Mouse (Mus musculus) hindbrain, postnatal 0 days (tissue): ENCODE results near the gene Caskin1. TPM values are rescaled to one million over a fixed set of nuclear protein-coding genes. Genes with fewer than 3 reads are reported as not detected.

Experiments used
- ATAC-seq: fragments of 200-750 bp; cut with Nextera tagmentation; 2 replicates; pipeline ENCODE4 v1.8.0; 2017; ENCODE audit warnings: mild to moderate bottlenecking, moderate TSS enrichment, moderate library complexity
- DNase-seq: peaks from one replicate; pipeline ENCODE4 v3.0.0-alpha.2; 2015; ENCODE audit warnings: low spot score
- H3K27ac ChIP-seq: fragments of 300-500 bp; sonication (generic); 2 replicates; pipeline ENCODE4 v1.5.1; 2014; ENCODE audit warnings: mild to moderate bottlenecking
- H3K27me3 ChIP-seq: fragments of 300-500 bp; sonication (generic); 2 replicates; pipeline ENCODE4 v1.6.1; 2014; ENCODE audit warnings: low read length, mixed read lengths; ENCODE audit not compliant: insufficient read depth
- H3K36me3 ChIP-seq: fragments of 300-500 bp; sonication (generic); 2 replicates; pipeline ENCODE4 v1.6.1; 2014; ENCODE audit warnings: low read length, mixed read lengths; ENCODE audit not compliant: insufficient read depth
- H3K4me1 ChIP-seq: fragments of 300-500 bp; sonication (generic); 2 replicates; pipeline ENCODE4 v1.6.1; 2014; ENCODE audit warnings: antibody characterized with exemption, low read length, mixed read lengths; ENCODE audit not compliant: insufficient read depth
- H3K4me2 ChIP-seq: fragments of 300-500 bp; sonication (generic); 2 replicates; pipeline ENCODE4 v1.6.1; 2014; ENCODE audit warnings: low read depth, mild to moderate bottlenecking, low read length, moderate library complexity, mixed read lengths
- H3K4me3 ChIP-seq: fragments of 300-500 bp; sonication (generic); 2 replicates; pipeline ENCODE4 v1.5.1; 2014; ENCODE audit warnings: low read length
- H3K9ac ChIP-seq: fragments of 300-500 bp; sonication (generic); replicated peaks from 2 replicates; pipeline ENCODE4 v1.6.1; 2014; ENCODE audit warnings: mild to moderate bottlenecking, low read length, moderate library complexity, mixed read lengths
- H3K9me3 ChIP-seq: fragments of 300-500 bp; sonication (generic); 2 replicates; pipeline ENCODE4 v1.6.1; 2016; ENCODE audit warnings: low read length, mixed read lengths
- CTCF ChIP-seq: IDR thresholded peaks from 2 replicates; pipeline ENCODE4 v1.5.1; 2016; ENCODE audit warnings: antibody characterized with exemption, control low read depth, low read depth
- WGBS: fragments of 180-500 bp; shearing (Covaris S2); extraction: QIAGEN DNeasy Blood & Tissue Kit; methylation state at CpG from one replicate; pipeline ENCODE4 v1.1.7; 2014; 5-methylcytosine and 5-hydroxymethylcytosine counted together
- polyA plus RNA-seq: library from polyadenylated mRNA; unstranded; fragments of >200 nt; fragmentation: Nextera tagmentation; extraction: Ambion mirVana; gene quantifications from 2 replicates; pipeline ENCODE4 v1.2.1, GENCODE M21; 2015
- total RNA-seq: library from RNA; depleted of rRNA; stranded (reverse); fragments of >200 nt; gene quantifications from 2 replicates; pipeline ENCODE4 v1.2.3, GENCODE M21; 2014

The Caskin1 gene
- total and polyA plus RNA-seq, 2 experiments from 2014 or later = 42.1 to 163 TPM

GRCm38 (mm10) chr17:24461580-24461979 lies 26.8 kb upstream of the Caskin1 start:
- TF ChIP-seq CTCF = peak; percentile 56
- no peaks in the 10 kb centered on the region for H3K9me3 ChIP-seq
- ATAC-seq = no peak
- H3K27me3 ChIP-seq = no peaks in the 10 kb centered on the region
- DNase-seq = peak; percentile 49
- H3K36me3 ChIP-seq = no peaks in the 10 kb centered on the region
- H3K9ac ChIP-seq = no peak overlapping the region
- 60% methylated on average over 2 of the region's 2 CpGs for WGBS
- H3K4me3 ChIP-seq = no peak overlapping the region
- no peak overlapping the region for H3K27ac ChIP-seq
- no peaks in the 10 kb centered on the region for H3K4me1 ChIP-seq
- no peak overlapping the region for H3K4me2 ChIP-seq

GRCm38 (mm10) chr17:24462932-24463331 lies 25.5 kb upstream of the Caskin1 start:
- Histone ChIP-seq H3K9ac (no peak overlapping the region), H3K9me3 (no peaks in the 10 kb centered on the region), H3K27ac (no peak overlapping the region), H3K4me1 (no peaks in the 10 kb centered on the region), H3K27me3 (no peaks in the 10 kb centered on the region), H3K36me3 (no peaks in the 10 kb centered on the region), H3K4me3 (no peak overlapping the region), H3K4me2 (no peak overlapping the region)
- DNase-seq = no peak
- TF ChIP-seq CTCF = no peak
- no peak for ATAC-seq
- WGBS = 96% methylated on average over 1 of the region's 1 CpGs

- TF ChIP-seq CTCF = no peak
- Histone ChIP-seq H3K4me3 (no peak overlapping the region), H3K27ac (no peak overlapping the region), H3K4me2 (no peak overlapping the region), H3K27me3 (no peaks in the 10 kb centered on the region), H3K4me1 (no peaks in the 10 kb centered on the region), H3K9ac (no peak overlapping the region), H3K9me3 (no peaks in the 10 kb centered on the region), H3K36me3 (no peaks in the 10 kb centered on the region)
- DNase-seq (no peak), ATAC-seq (no peak)
- 62% methylated on average over 6 of the region's 6 CpGs for WGBS
Observed at GRCm38 (mm10) chr17:24463374-24464133, 24.8 kb upstream of the Caskin1 start.

GRCm38 (mm10) chr17:24468636-24469246 lies 19.7 kb upstream of the Caskin1 start:
- no peak overlapping the region for H3K4me3 ChIP-seq
- H3K4me2 ChIP-seq = no peak overlapping the region
- H3K27me3 ChIP-seq = no peaks in the 10 kb centered on the region
- no peak for DNase-seq
- peaks cover 18% of the 10 kb centered on the region for H3K4me1 ChIP-seq
- H3K9ac ChIP-seq = no peak overlapping the region
- H3K27ac ChIP-seq = no peak overlapping the region
- no peak for ATAC-seq
- H3K9me3 ChIP-seq = no peaks in the 10 kb centered on the region
- TF ChIP-seq CTCF = no peak
- H3K36me3 ChIP-seq = 0 out of 2 replicates have a peak, but pooled peaks cover 2% of the 10 kb centered on the region
- 89% methylated on average over 5 of the region's 5 CpGs for WGBS

GRCm38 (mm10) chr17:24469336-24469909 lies 19.0 kb upstream of the Caskin1 start:
- peak overlapping the region; percentile 92 for H3K27ac ChIP-seq
- no peaks in the 10 kb centered on the region for H3K9me3 ChIP-seq
- H3K4me3 ChIP-seq = peak overlapping the region; percentile 79
- H3K27me3 ChIP-seq = no peaks in the 10 kb centered on the region
- DNase-seq = no peak
- H3K9ac ChIP-seq = peak overlapping the region; percentile 80
- H3K4me2 ChIP-seq = peak overlapping the region; percentile 97
- WGBS = 19% methylated on average over 7 of the region's 7 CpGs
- TF ChIP-seq CTCF = no peak
- 0 out of 2 replicates have a peak, but pooled peaks cover 8% of the 10 kb centered on the region for H3K36me3 ChIP-seq
- peaks cover 18% of the 10 kb centered on the region for H3K4me1 ChIP-seq
- ATAC-seq = no peak

GRCm38 (mm10) chr17:24469910-24470602 lies 18.3 kb upstream of the Caskin1 start, which contains the start of the genes E4f1 and Pgp:
TSS of gene E4f1 (minus strand) at chr17:24470313.
TSS of gene Pgp (plus strand) at chr17:24470392.
- under 1% methylated on average over 63 of the region's 75 CpGs for WGBS
- peak; percentile 96 for ATAC-seq
- no peak for TF ChIP-seq CTCF
- H3K27me3 ChIP-seq = no peaks in the 10 kb centered on the region
- peaks cover 8% of the 10 kb centered on the region; the same call in 1 of the 2 replicates for H3K36me3 ChIP-seq
- H3K4me1 ChIP-seq = peaks cover 18% of the 10 kb centered on the region
- peak within 1 kb of the TSS; percentile 97 for H3K4me2 ChIP-seq
- H3K4me3 ChIP-seq = peak within 1 kb of the TSS; percentile 79
- H3K9me3 ChIP-seq = no peaks in the 10 kb centered on the region
- peak within 1 kb of the TSS; percentile 92 for H3K27ac ChIP-seq
- DNase-seq = peak; percentile 100
- H3K9ac ChIP-seq = peak within 1 kb of the TSS; percentile 80
